Mouse (Mus musculus): Measurements from ENCODE around the gene Dhcr7.

Gene Dhcr7

DNA sequence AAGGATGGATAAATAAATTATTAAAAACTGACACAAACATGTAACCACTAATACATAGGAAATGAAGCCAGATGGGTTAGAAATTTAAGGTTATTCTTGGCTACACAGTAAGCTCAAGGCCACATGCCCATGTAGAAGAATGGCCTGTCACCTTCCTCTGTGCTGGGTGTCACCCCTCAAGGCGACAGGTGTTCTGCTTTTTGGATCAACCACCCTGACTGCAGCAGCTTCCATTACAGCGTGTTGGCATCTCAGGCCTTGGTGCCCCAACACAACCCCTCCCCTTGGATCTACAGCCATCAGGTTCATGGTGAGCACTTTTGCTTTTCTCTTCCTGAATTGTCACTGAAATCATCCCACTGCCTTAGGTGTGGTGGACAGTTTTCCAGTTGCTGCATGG is 9.7 kb downstream of the Dhcr7 start:
- DNase-seq (ENCODE audit: extremely low spot score, low spot score): no peak

DNA sequence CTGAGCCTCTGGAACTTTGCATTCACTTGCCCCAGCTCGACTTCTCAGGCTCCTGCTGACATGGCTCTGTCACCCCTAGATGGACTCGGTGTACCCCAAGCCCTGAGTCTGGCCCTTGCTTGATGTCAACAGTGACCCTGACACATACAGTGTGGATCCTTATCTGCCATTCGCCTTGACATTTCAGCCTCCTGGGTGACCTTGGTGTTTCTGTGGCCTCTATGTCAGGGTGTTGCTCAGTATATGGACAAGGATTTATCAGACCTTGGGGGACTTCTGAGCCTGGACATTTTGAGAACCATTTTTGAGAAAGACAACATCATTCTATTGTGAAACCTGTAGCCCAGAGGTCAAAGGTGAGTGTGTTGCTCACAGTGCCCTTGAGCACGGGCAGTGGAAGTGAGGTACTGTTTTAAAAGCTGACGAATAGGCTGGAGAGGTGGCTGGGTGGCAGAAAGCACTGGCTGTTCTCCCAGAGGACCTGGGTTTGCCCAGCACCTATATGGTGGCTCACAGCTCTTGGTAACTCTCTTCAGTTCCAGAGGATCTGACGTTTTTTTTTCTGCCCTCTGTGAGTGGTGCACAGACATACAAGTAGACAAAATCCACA is 10.7 kb downstream of the Dhcr7 start:
- no peak for DNase-seq (ENCODE audit: extremely low spot score, low spot score)

DNA sequence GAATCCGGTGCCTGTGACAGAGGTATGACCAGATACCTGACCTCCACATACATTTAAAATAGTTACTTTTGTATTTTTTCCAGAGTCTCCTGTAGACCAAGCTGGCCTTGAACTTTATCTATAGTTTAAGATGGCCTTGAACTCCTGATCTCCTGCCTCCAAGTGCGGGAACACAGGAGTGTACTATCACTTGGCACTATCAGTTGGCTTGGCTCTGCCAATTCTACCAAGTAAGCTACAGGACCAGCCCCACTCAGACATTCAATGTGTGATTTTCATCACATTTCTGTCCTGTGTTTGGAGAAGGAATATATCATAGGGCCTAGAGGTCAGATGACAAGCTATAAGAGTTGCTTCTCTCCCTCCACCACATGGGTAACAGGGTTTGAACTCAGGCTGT is 11.4 kb downstream of the Dhcr7 start:
- DNase-seq (ENCODE audit: extremely low spot score, low spot score): no peak

DNA sequence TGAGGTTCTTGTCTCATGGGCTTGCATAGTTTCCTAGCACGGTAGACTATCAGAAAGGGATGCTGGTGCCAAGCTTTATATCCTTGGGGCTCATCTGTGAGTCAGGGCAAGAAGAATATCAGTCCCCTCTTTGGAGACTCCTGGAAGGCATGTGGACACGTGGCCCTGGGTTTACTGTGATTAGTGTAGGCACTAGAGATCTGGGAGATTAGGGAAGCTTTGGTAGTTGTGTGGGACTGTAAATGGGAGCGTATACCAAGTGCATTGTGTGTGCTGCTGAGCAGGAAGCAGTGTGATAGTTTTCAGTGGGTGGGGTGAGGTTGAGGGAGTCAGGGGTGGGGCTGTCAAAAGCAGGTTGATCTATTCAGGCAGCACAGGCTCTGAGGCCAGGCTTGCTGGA is 12.0 kb downstream of the Dhcr7 start:
- DNase-seq (ENCODE audit: extremely low spot score, low spot score): no peak

DNA sequence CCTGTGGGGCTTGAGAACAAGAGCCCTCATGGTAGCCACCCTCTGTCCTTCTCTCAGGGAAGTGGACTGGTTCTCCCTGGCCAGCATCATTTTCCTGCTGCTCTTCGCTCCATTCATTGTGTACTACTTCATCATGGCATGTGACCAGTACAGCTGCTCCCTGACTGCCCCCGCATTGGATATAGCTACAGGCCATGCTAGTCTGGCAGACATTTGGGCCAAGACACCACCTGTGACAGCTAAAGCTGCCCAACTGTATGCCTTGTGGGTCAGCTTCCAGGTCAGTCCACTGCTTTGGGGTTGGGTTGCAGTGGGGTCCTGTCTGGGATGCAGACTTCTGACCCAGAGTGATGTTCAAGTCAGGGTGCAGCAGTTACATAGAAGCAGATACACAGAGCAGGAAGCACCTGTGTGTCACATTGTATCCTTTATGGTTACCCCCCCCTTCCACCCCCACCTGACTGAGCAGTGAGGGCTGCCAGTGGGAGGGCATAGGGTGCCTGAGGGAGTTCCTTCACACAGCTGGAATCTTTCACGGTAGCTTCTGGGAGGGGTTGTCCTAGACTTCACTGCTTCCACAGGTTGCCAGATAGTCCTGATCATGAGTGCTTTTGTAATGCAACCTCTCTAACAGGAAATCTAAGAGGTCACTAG is 14.9 kb downstream of the Dhcr7 start:
- DNase-seq (ENCODE audit: extremely low spot score, low spot score): no peak

DNA sequence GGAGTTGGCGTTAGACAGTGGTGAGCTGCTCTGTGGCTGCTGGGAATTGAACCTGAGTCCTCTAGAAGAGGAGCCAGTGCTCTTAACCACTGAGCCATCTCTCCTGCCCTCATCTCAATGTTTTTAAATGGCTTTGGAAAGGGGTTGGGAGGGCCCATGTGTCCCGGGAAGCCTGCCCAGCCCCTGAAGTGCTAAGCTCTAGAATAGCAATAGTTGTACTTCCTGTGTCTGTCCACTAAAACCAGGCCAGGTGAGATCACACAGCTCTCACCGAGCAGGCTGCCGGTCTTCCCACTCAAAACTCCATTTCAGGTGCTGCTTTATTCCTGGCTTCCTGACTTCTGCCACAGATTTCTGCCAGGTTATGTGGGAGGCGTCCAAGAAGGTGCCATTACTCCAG is 17.2 kb downstream of the Dhcr7 start:
- DNase-seq (ENCODE audit: extremely low spot score, low spot score): no peak

DNA sequence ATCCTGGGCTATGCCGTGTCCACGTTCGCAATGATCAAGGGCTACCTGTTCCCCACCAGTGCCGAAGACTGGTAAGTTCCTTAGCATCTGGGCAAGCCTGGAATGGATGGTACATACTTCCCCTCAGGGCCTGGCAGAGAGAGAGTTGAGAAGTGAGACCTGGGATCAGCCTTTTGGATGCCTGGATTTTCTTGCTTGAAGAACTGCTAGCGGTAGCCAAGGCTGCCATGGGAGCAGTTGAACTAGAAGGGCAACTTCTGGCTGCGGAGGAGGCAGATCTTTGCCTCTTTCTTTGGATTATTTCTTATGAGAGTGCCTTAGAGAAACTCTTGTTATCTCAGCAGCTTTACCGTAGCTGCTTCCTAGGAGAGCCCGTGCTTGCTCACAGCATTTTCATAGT is 18.4 kb downstream of the Dhcr7 start:
- no peak for DNase-seq (ENCODE audit: extremely low spot score, low spot score)

DNA sequence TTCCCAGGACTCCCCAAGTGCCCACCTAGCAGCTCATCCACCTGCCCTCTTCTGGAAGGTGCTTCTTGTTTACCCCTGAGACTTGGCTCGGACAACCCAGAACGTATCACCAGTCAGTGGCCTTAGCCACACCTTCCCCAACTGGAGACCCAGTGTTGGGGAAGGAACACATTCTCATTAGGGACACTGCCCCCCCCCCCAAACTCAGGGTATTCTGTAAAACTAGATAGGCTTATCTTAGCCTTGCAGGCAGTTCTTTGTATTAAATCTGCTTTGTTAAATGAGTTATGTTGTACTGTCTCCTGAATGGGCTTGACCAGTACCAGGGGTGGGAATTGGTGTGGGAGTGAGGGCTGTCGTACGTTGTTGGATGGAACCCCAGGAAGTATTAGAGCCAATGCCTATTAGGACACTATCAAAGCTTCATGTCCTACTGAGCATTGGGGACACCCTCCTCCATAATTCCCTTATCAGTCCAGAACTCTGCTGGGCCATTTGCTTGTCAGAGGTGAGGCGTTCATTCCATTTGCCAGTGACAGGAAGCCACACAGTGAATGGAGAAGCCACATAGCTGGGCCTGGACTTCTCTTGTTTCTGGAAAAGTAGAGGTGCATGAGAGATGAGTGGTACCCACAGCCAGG is 25.3 kb downstream of the Dhcr7 start:
- DNase-seq (ENCODE audit: extremely low spot score, low spot score): no peak

DNA sequence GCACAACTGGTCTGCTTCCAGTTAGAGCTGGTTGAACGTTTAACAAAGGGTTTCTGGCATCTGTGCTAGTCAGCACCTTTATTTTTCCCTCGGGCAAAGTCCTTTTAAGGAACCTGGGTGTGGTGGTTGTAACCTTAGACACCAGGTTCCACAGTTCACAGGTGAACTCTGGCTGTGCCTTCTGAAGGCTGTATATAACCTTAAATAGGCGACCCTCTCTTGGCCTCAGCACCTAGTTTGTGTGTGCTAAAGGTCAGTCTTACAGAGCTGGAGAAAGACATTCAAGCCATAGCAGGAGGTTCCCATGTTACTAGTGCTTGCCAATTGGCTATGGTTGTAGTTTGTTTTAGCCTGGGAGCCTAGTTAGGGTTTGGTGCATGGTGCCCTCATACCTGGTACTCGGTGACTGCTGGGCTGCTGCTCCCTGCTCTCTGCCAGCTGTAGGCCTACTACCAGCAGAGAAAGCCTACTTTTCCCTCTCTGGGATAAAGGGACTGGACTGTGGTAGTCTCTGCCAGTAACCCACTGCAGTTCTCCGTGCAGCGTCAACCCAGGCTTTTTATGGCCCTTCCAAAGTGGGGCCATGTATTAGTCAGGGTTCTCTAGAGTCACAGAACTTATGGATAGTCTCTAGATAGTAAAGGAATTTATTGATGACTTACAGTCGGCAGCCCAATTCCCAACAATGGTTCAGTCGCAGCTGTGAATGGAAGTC is 26.0 kb downstream of the Dhcr7 start:
- no peak for DNase-seq (ENCODE audit: extremely low spot score, low spot score)

DNA sequence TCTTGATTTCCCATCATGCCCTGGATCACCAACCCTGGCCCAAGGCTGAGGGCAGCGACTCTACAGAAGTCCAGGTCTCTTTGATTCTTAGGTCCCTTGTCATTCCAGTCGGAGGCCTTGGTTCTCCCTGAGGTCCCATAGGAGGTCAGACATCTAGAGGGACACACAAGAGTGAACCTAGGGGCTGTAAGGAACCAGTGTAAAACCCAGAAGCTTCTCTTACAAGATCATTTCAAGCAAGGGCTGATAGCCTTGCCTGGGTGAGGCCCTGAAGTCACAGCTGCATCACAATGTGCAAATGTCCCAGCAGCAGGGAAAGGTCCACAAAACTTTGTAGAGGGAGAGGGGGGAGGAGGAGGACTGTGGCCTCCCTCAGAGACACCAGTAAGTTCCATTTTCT is 43.6 kb downstream of the Dhcr7 start, which contains the start of gene Gm498:
Gm498 (plus strand) TSS at position 301 of the 400 bp plus-strand sequence.
- no peak for DNase-seq (ENCODE audit: extremely low spot score, low spot score)

DNA sequence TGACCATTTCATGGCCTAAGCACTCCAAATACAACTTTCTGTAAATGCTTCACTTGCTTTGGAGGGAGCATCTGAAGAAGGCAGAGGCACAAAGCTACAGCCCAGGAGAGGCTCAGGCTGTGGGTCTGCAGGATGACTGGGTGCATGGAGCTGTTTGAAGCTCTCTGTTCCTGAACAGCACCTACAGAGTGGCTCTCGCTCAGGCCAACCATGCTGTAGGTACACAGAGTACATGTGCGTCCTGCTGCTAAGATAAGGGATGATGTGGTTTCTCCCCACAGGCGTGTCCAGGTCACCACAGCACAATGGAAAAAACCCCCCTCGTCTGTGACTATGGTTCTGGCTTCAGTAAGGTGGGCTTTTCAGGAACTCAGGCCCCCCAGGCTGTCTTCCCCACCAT is 45.9 kb downstream of the Dhcr7 start:
- DNase-seq (ENCODE audit: extremely low spot score, low spot score): no peak

DNA sequence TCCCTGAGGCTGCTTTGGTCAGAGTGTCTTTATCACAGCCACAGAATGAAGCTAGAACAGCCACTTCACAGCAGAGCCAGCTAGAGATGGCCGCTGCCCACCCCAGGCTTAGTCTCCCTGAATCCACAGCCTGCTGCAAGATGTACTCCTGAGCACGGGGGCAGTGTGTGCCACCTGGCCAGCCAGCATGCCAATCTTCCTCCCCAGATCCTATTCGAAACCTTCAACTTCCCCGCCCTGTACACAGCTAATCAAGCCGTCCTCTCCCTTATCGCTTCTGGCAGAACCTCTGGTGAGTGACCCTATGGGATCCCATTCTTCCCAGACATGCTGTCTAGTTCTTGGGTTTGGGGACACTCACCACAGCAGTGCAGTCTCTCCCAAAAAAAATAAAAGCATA is 60.8 kb downstream of the Dhcr7 start:
- no peak for DNase-seq (ENCODE audit: extremely low spot score, low spot score)

DNA sequence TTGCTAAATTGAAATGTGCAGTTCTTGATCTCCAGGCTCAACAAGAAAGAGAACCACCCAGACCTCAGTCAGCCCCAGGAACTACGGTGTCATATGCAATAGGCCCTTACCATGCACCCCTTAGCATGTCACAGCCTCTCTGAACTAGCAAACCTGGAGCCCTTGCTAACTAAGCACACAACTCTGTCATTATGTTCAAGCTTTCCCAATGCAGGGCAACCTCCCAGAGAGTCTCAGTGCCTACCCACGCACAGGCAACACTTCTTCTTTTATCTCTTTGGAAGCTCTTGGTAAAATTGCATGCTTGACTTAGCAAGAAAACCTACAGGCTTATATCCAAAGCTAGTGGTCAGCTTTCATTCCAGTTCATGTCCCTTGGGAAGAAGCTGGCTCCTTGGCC is 68.2 kb downstream of the Dhcr7 start:
- DNase-seq (ENCODE audit: extremely low spot score, low spot score): no peak

DNA sequence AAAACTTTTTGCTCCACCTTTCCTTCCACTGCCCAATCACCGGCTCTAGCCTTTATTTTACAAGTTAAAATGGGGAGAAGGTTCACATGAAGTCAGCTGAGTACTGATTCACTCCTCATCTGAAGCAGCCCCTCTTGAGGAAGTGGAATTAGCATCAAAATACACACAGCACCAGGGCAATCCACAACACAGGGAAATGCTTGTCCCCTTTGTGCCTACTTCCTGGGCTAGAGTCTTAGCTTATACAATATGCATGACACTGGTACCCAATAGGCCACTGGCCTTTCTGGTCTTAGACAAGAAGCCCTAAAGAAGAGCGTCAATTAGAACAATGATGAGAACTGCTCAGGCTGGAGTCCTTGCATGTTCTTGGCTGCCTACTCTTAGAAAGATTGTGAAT is 69.4 kb downstream of the Dhcr7 start:
- DNase-seq (ENCODE audit: extremely low spot score, low spot score): no peak

Measured in neural tube, embryonic 10.5 days (tissue).